Mouse (Mus musculus) MEL (cell line): ENCODE data around the gene Nipbl. TPM values are rescaled to one million over a fixed set of nuclear protein-coding genes. Genes with fewer than 3 reads are reported as not detected.

Source experiments
- DNase-seq: peaks from one replicate; pipeline ENCODE4 v3.0.0; 2011; ENCODE audit warnings: low read depth, low spot score
- H3K27ac ChIP-seq: 2 replicates; pipeline ENCODE4 v1.5.1; 2012; ENCODE audit warnings: low read depth, mild to moderate bottlenecking, control low read depth, low read length, moderate library complexity; ENCODE audit not compliant: control insufficient read depth
- H3K27me3 ChIP-seq, 2 experiments: fragments of 150-350 bp in 1 of 2; sonication (generic) in 1 of 2; 2 replicates each; pipeline ENCODE4 v1.6.1; 2012; ENCODE audit warnings: low read length in 2 of 2, mild to moderate bottlenecking in 2 of 2, improper control_type of control experiment in 1 of 2, moderate library complexity in 1 of 2; ENCODE audit not compliant: insufficient read depth in 2 of 2, control insufficient read depth in 1 of 2
- H3K36me3 ChIP-seq, 2 experiments: 2 replicates each; pipeline ENCODE4 v1.6.1; 2012 to 2014; ENCODE audit warnings: low read length in 2 of 2, improper control_type of control experiment in 1 of 2, inconsistent platforms in 1 of 2, mild to moderate bottlenecking in 1 of 2; ENCODE audit not compliant: insufficient read depth in 2 of 2, control insufficient read depth in 1 of 2
- H3K4me1 ChIP-seq, 2 experiments: fragments of 150-350 bp in 1 of 2; sonication (generic) in 1 of 2; 2 replicates each; pipeline ENCODE4 v1.6.1; 2012; ENCODE audit warnings: low read length in 2 of 2, improper control_type of control experiment in 1 of 2, mild to moderate bottlenecking in 1 of 2; ENCODE audit not compliant: insufficient read depth in 2 of 2, control insufficient read depth in 1 of 2
- H3K4me3 ChIP-seq, 2 experiments: fragments of 150-350 bp in 1 of 2; sonication (generic) in 1 of 2; 2 replicates each; pipeline ENCODE4 v1.5.1; 2012; ENCODE audit warnings: low read depth in 2 of 2, low read length in 2 of 2, mild to moderate bottlenecking in 2 of 2, moderate library complexity in 2 of 2, control low read depth in 1 of 2, improper control_type of control experiment in 1 of 2; ENCODE audit not compliant: control insufficient read depth in 1 of 2, insufficient read depth in 1 of 2
- H3K79me2 ChIP-seq: 2 replicates; pipeline ENCODE4 v1.6.1; 2012; ENCODE audit warnings: mild to moderate bottlenecking, low read length, moderate library complexity; ENCODE audit not compliant: control insufficient read depth, poor library complexity, insufficient read depth
- H3K9ac ChIP-seq: 2 replicates; pipeline ENCODE4 v1.6.1; 2012; ENCODE audit warnings: low read depth, mild to moderate bottlenecking, control low read depth, low read length, moderate library complexity; ENCODE audit not compliant: control insufficient read depth, poor library complexity, severe bottlenecking
- H3K9me3 ChIP-seq: fragments of 150-350 bp; sonication (generic); replicated peaks from 2 replicates; pipeline ENCODE4 v1.6.1; 2012; ENCODE audit warnings: mild to moderate bottlenecking, low read length, improper control_type of control experiment, moderate library complexity; ENCODE audit not compliant: insufficient read depth
- BHLHE40 ChIP-seq: IDR thresholded peaks from 2 replicates; pipeline ENCODE4 v1.6.1; 2012; ENCODE audit warnings: low read depth, mild to moderate bottlenecking, inconsistent platforms, low read length, improper control_type of control experiment, borderline replicate concordance
- CTCF ChIP-seq, 3 experiments: IDR thresholded peaks in 2 of 3; conservative IDR thresholded peaks in 1 of 3; 2 replicates each; pipeline ENCODE4 v1.5.1; 2011 to 2012; ENCODE audit warnings: low read length in 3 of 3, low read depth in 2 of 3, mild to moderate bottlenecking in 2 of 3, improper control_type of control experiment in 1 of 3, inconsistent platforms in 1 of 3, mixed read lengths in 1 of 3, moderate library complexity in 1 of 3; ENCODE audit not compliant: control insufficient read depth in 1 of 3, insufficient read depth in 1 of 3, poor library complexity in 1 of 3, severe bottlenecking in 1 of 3
- E2F4 ChIP-seq: IDR thresholded peaks from 2 replicates; pipeline ENCODE4 v1.6.1; 2011; ENCODE audit warnings: low read depth, low read length, improper control_type of control experiment, borderline replicate concordance
- GABPA ChIP-seq: IDR thresholded peaks from 2 replicates; pipeline ENCODE4 v1.6.1; 2012; ENCODE audit warnings: low read depth, mild to moderate bottlenecking, inconsistent platforms, low read length, improper control_type of control experiment, moderate library complexity
- GATA1 ChIP-seq: IDR thresholded peaks from 2 replicates; pipeline ENCODE4 v1.6.1; 2011; ENCODE audit warnings: low read depth, low read length, improper control_type of control experiment
- JUND ChIP-seq: IDR thresholded peaks from 2 replicates; pipeline ENCODE4 v1.6.1; 2011; ENCODE audit warnings: low read depth, mild to moderate bottlenecking, improper control_type of control experiment, low read length
- KAT2A ChIP-seq: conservative IDR thresholded peaks from 2 replicates; pipeline ENCODE4 v1.6.1; 2012; ENCODE audit warnings: low read depth, low read length, improper control_type of control experiment, inconsistent platforms
- MAX ChIP-seq: IDR thresholded peaks from 2 replicates; pipeline ENCODE4 v1.6.1; 2011; ENCODE audit warnings: low read length, improper control_type of control experiment
- MAZ ChIP-seq: IDR thresholded peaks from 2 replicates; pipeline ENCODE4 v1.6.1; 2012; ENCODE audit warnings: low read depth, mild to moderate bottlenecking, inconsistent platforms, low read length, improper control_type of control experiment
- MXI1 ChIP-seq: IDR thresholded peaks from 2 replicates; pipeline ENCODE4 v1.6.1; 2011; ENCODE audit warnings: mild to moderate bottlenecking, low read depth, low read length, improper control_type of control experiment
- MYC ChIP-seq: IDR thresholded peaks from 2 replicates; pipeline ENCODE4 v1.6.1; 2011; ENCODE audit warnings: low read depth, mild to moderate bottlenecking, low read length, improper control_type of control experiment, moderate library complexity
- NELFE ChIP-seq: IDR thresholded peaks from 2 replicates; pipeline ENCODE4 v1.6.1; 2011; ENCODE audit warnings: low read depth, low read length, improper control_type of control experiment
- NRF1 ChIP-seq: IDR thresholded peaks from 2 replicates; pipeline ENCODE4 v1.6.1; 2014; ENCODE audit warnings: low read depth, mild to moderate bottlenecking, inconsistent platforms, low read length, improper control_type of control experiment, moderate library complexity; ENCODE audit not compliant: poor library complexity, insufficient read depth, severe bottlenecking
- POLR2A ChIP-seq, 2 experiments: IDR thresholded peaks; 2 replicates each; pipeline ENCODE4 v1.6.1; 2011 to 2012; ENCODE audit warnings: low read length in 2 of 2, mild to moderate bottlenecking in 2 of 2, control low read depth in 1 of 2, improper control_type of control experiment in 1 of 2, low read depth in 1 of 2, moderate library complexity in 1 of 2; ENCODE audit not compliant: control insufficient read depth in 1 of 2, insufficient read depth in 1 of 2, poor library complexity in 1 of 2
- POLR2AphosphoS2 ChIP-seq: IDR thresholded peaks from 2 replicates; pipeline ENCODE4 v1.6.1; 2011; ENCODE audit warnings: low read length, improper control_type of control experiment
- RAD21 ChIP-seq: IDR thresholded peaks from 2 replicates; pipeline ENCODE4 v1.6.1; 2011; ENCODE audit warnings: mild to moderate bottlenecking, low read depth, low read length, improper control_type of control experiment
- SMC3 ChIP-seq: IDR thresholded peaks from 2 replicates; pipeline ENCODE4 v1.6.1; 2011; ENCODE audit warnings: low read depth, low read length, improper control_type of control experiment
- TAL1 ChIP-seq: IDR thresholded peaks from 2 replicates; pipeline ENCODE4 v1.6.1; 2012; ENCODE audit warnings: mild to moderate bottlenecking, inconsistent platforms, low read length, moderate library complexity, mixed read lengths
- TCF12 ChIP-seq: IDR thresholded peaks from 2 replicates; pipeline ENCODE4 v1.6.1; 2014; ENCODE audit warnings: low read depth, mild to moderate bottlenecking, inconsistent platforms, low read length, improper control_type of control experiment, moderate library complexity
- UBTF ChIP-seq: IDR thresholded peaks from 2 replicates; pipeline ENCODE4 v1.6.1; 2012; ENCODE audit warnings: low read depth, mild to moderate bottlenecking, inconsistent platforms, low read length, improper control_type of control experiment, moderate library complexity, borderline replicate concordance; ENCODE audit not compliant: insufficient read depth
- ZC3H11A ChIP-seq: IDR thresholded peaks from 2 replicates; pipeline ENCODE4 v1.6.1; 2012; ENCODE audit warnings: low read depth, mild to moderate bottlenecking, inconsistent platforms, low read length, improper control_type of control experiment
- ZNF384 ChIP-seq: IDR thresholded peaks from 2 replicates; pipeline ENCODE4 v1.6.1; 2012; ENCODE audit warnings: low read depth, mild to moderate bottlenecking, inconsistent platforms, low read length, improper control_type of control experiment
- polyA plus RNA-seq, 2 experiments: library from polyadenylated mRNA; stranded (reverse) in 1 of 2; unstranded in 1 of 2; fragments of >175 nt in 1 of 2; fragments of >200 nt in 1 of 2; gene quantifications; 2 replicates each; pipeline versions ENCODE4 v1.2.1 to v1.2.4; 2012; ENCODE audit warnings: low replicate concordance in 2 of 2, low read depth in 1 of 2; ENCODE audit not compliant: insufficient read length in 2 of 2, insufficient read depth in 1 of 2, missing spikeins in 1 of 2
- total RNA-seq: library from RNA; depleted of rRNA; stranded (reverse); fragments of 300-350 nt; gene quantifications from 2 replicates; pipeline ENCODE4 v1.2.3, GENCODE M21; 2012

Gene Nipbl
- total and polyA plus RNA-seq, 3 experiments: 21.8 to 66.3 (median 35.6) TPM

DNA sequence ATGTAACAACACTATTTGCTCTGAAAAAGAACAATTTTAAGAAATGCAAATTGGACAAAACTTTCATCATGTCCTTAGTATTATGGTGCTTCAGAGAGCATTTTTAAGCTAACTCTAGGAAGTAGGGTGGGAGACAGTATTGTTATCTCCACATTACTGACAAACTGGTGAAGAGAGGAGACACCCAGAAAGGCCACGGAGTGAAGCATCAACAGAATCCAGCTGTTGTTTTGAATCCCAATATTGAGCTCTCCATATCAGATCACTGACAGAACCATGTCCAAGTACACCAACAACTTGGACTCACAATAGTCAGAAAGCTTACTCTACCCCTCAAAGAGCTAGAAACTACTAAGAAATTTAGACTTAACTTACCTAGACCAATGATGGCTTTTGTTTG, 138.8 kb downstream of the Nipbl start:
- Histone ChIP-seq H3K36me3 (peaks cover 0 to 56% of the 10 kb centered on the region in 2 experiments; a peak in 3 of 4 replicates), H3K9ac (no peak overlapping the region), H3K79me2 (no peaks in the 10 kb centered on the region; the same call in 1 of the 2 replicates), H3K27ac (no peak overlapping the region), H3K4me1 (no peaks in the 10 kb centered on the region), H3K9me3 (no peaks in the 10 kb centered on the region), H3K27me3 (no peaks in the 10 kb centered on the region; a peak in 1 of 4 replicates), H3K4me3 (no peak overlapping the region)
- no peak for DNase-seq
- no peak for TF ChIP-seq GATA1
- TF ChIP-seq MAX: no peak
- no peak for TF ChIP-seq E2F4
- TF ChIP-seq UBTF: no peak
- TF ChIP-seq CTCF (IDR thresholded peaks at IDR 0.05 in 2 of 3, conservative IDR thresholded peaks at IDR 0.05 in 1 of 3; ENCODE audit: control insufficient read depth in 1 of 3, insufficient read depth in 1 of 3, low read depth in 2 of 3, low read length in 3 of 3, poor library complexity in 1 of 3, severe bottlenecking in 1 of 3): no peak
- TF ChIP-seq GABPA: no peak
- TF ChIP-seq POLR2A (IDR thresholded peaks at IDR 0.05; ENCODE audit: control insufficient read depth in 1 of 2, insufficient read depth in 1 of 2, low read depth in 1 of 2, low read length in 2 of 2, poor library complexity in 1 of 2): no peak

DNA sequence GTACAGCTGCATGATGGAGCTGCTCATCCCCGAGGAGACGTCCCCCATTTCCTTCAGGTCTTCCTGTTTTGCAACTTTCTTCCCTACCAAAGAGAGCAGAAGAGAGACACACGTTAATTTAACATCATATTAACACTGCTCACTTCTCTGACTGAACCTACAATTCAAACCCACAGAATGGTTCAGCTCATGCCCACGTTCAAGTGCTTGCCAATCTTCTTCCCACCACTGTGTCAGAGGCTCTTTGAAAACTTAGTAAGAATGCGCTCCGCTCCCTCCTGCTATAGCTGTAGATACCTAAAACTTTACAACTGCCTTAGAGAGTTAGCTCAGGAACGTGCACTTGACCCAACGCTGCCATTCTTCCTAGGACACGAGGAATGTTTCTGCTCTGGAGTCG, 141.3 kb downstream of the Nipbl start:
- no peak for TF ChIP-seq SMC3
- no peak for TF ChIP-seq E2F4
- TF ChIP-seq KAT2A: no peak
- TF ChIP-seq JUND: no peak
- TF ChIP-seq MAZ: no peak
- no peak for TF ChIP-seq POLR2A (IDR thresholded peaks at IDR 0.05; ENCODE audit: control insufficient read depth in 1 of 2, insufficient read depth in 1 of 2, low read depth in 1 of 2, low read length in 2 of 2, poor library complexity in 1 of 2)
- TF ChIP-seq MAX: no peak
- no peak for TF ChIP-seq MXI1
- no peak for TF ChIP-seq ZC3H11A
- no peak for TF ChIP-seq GABPA
- TF ChIP-seq MYC: no peak
- TF ChIP-seq TCF12: no peak
- TF ChIP-seq POLR2AphosphoS2: no peak
- TF ChIP-seq RAD21: no peak
- TF ChIP-seq CTCF (IDR thresholded peaks at IDR 0.05 in 2 of 3, conservative IDR thresholded peaks at IDR 0.05 in 1 of 3; ENCODE audit: control insufficient read depth in 1 of 3, insufficient read depth in 1 of 3, low read depth in 2 of 3, low read length in 3 of 3, poor library complexity in 1 of 3, severe bottlenecking in 1 of 3): no peak
- TF ChIP-seq BHLHE40: no peak
- no peak for TF ChIP-seq TAL1
- TF ChIP-seq ZNF384: no peak
- no peak for TF ChIP-seq NELFE
- TF ChIP-seq NRF1: no peak
- no peak overlapping the region for H3K9ac ChIP-seq
- H3K36me3 ChIP-seq: peaks cover 0 to 54% of the 10 kb centered on the region in 2 experiments; a peak in 3 of 4 replicates
- H3K9me3 ChIP-seq: no peaks in the 10 kb centered on the region
- no peak overlapping the region for H3K4me3 ChIP-seq
- DNase-seq: no peak
- H3K27ac ChIP-seq: no peak overlapping the region
- no peaks in the 10 kb centered on the region for H3K27me3 ChIP-seq
- H3K79me2 ChIP-seq: no peaks in the 10 kb centered on the region
- no peaks in the 10 kb centered on the region for H3K4me1 ChIP-seq
